29 mouse cellular contexts compared by ENCODE assay signal in the genomic region with DNA sequence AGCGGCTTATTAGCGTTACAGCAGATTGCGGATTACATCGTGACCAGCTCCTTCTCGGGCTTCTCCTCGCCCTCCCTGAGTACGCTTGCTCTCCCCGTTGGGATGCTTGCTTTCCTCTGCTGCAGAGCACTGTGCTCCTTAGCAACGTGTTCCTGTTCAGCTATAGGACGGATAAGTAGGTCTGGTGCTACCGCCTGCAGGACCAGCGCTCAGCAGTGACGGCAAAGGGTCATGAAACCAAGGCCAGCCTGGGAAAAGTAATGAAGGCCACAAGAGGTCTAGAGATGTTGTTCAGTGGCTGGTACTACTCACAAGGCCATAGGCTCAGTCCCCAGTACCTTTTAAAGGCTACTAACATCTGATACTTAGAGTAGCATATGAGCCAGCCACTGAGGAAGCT.
A peak's percentile ranks its signal among the peaks of the same experiment; 100 is the strongest.
DNase-seq lines count a peak whose midpoint lies in the region; ATAC-seq lines count a peak whose summit lies in the region.
"Had no signal": no experiment of that assay in that cellular context is flagged by ENCODE, and none has a peak within 500 bp of the region (broad histone marks: within the 10 kb centered on the region; RNA-seq: fewer than 3 reads in every experiment).

No protein-coding gene starts in this region.

- H3K4me1 ChIP-seq in intestine, embryonic 15.5 days (replicated peaks), result 0 out of 2 replicates have a peak, but pooled peaks cover 3% of the 10 kb centered on the region
- peaks cover 5% of the 10 kb centered on the region; the same call in 1 of the 2 replicates for H3K4me1 ChIP-seq in intestine, embryonic 16.5 days (ENCODE audit: control insufficient read depth, insufficient read depth, low read length)
- H3K4me1 ChIP-seq: forebrain, embryonic 13.5 days; hindbrain, embryonic 10.5 days; hindbrain, embryonic 15.5 days; neural tube, embryonic 12.5 days had no signal

- no peak overlapping the region for H3K27ac ChIP-seq in intestine, embryonic 15.5 days
- H3K27ac ChIP-seq in intestine, embryonic 16.5 days (ENCODE audit: low read length), result no peak overlapping the region
- H3K27ac ChIP-seq: forebrain, embryonic 13.5 days; hindbrain, embryonic 10.5 days; hindbrain, embryonic 15.5 days; kidney, postnatal 0 days; liver, embryonic 14.5 days; neural tube, embryonic 12.5 days had no signal

- 0 out of 2 replicates have a peak, but pooled peaks have one; percentile 29 for ATAC-seq in intestine, embryonic 15.5 days
- ATAC-seq in intestine, embryonic 16.5 days, result no peak
- ATAC-seq: activated CD4-positive, CD25-positive, alpha-beta regulatory T cell, adult 4 months; forebrain, embryonic 13.5 days; inflammation-experienced regulatory T-cells, adult 6 months; midbrain, embryonic 16.5 days had no signal

- 75% methylated on average over 13 of the region's 13 CpGs for WGBS in intestine, embryonic 15.5 days
- 77% methylated on average over 13 of the region's 13 CpGs for whole genome bisulfite sequencing in intestine, embryonic 16.5 days

- no peak overlapping the region for H3K4me3 ChIP-seq in intestine, embryonic 15.5 days (replicated peaks)
- H3K4me3 ChIP-seq in intestine, embryonic 16.5 days (ENCODE audit: low read length), result no peak overlapping the region
- H3K4me3 ChIP-seq: forebrain, embryonic 13.5 days; hindbrain, embryonic 10.5 days; hindbrain, embryonic 15.5 days; myocyte; neural tube, embryonic 12.5 days had no signal

- peaks cover 7% of the 10 kb centered on the region; the same call in 1 of the 2 replicates for H3K36me3 ChIP-seq in intestine, embryonic 15.5 days
- H3K36me3 ChIP-seq in intestine, embryonic 16.5 days (ENCODE audit: control insufficient read depth, insufficient read depth, low read length), result 0 out of 2 replicates have a peak, but pooled peaks cover 4% of the 10 kb centered on the region
- H3K36me3 ChIP-seq: hindbrain, embryonic 15.5 days had no signal

- no peaks in the 10 kb centered on the region for H3K27me3 ChIP-seq in intestine, embryonic 15.5 days (replicated peaks)
- no peaks in the 10 kb centered on the region for H3K27me3 ChIP-seq in intestine, embryonic 16.5 days (replicated peaks; ENCODE audit: control insufficient read depth, insufficient read depth, low read length)
- H3K27me3 ChIP-seq: forebrain, embryonic 13.5 days; hindbrain, embryonic 15.5 days; neural tube, embryonic 12.5 days had no signal

- peak; percentile 23 for DNase-seq in ovary, postnatal 36 days (ENCODE audit: low spot score)
- DNase-seq in ovary, postnatal 14 days (ENCODE audit: low spot score), result no peak
- peak; percentile 45 for DNase-seq in adrenal gland, postnatal 10 days
- DNase-seq in right cerebral cortex, adult 18-20 months, result no peak
- DNase-seq in right cerebral cortex, postnatal 14 days, result no peak
- DNase-seq: B cell, adult 2 months; cerebellum, adult 11 months; cerebellum, adult 9-10 months; cerebellum, postnatal 36 days; gastrocnemius, postnatal 10 days; heart, postnatal 10 days; kidney, adult 2 months; layer of hippocampus, adult 9-11 months; liver; lung, embryonic 14.5 days had no signal

- no peak overlapping the region for H3K4me2 ChIP-seq in intestine, embryonic 15.5 days (replicated peaks)
- H3K4me2 ChIP-seq in intestine, embryonic 16.5 days (ENCODE audit: low read depth, low read length), result no peak overlapping the region
- H3K4me2 ChIP-seq: forebrain, embryonic 13.5 days; heart, embryonic 11.5 days; hindbrain, embryonic 15.5 days; lung, embryonic 14.5 days; midbrain, embryonic 11.5 days; neural tube, embryonic 12.5 days had no signal

- H3K9me3 ChIP-seq in intestine, embryonic 15.5 days, result no peaks in the 10 kb centered on the region
- no peaks in the 10 kb centered on the region for H3K9me3 ChIP-seq in intestine, embryonic 16.5 days (ENCODE audit: control insufficient read depth, low read length)
- H3K9me3 ChIP-seq: forebrain, embryonic 13.5 days; hindbrain, embryonic 10.5 days; hindbrain, embryonic 15.5 days; neural tube, embryonic 12.5 days had no signal

- no peak overlapping the region for H3K9ac ChIP-seq in intestine, embryonic 15.5 days
- H3K9ac ChIP-seq in intestine, embryonic 16.5 days (ENCODE audit: low read depth, low read length), result no peak overlapping the region
- H3K9ac ChIP-seq: forebrain, embryonic 13.5 days; hindbrain, embryonic 15.5 days; liver, embryonic 14.5 days; lung, embryonic 14.5 days; neural tube, embryonic 12.5 days had no signal

Comparison
In these comparisons a context has a peak if more than half of its experiments do, and no peak if none do; other contexts are left out.
1. DNase-seq: peak in ovary, postnatal 36 days (single experiment) and adrenal gland, postnatal 10 days (single experiment); none in ovary, postnatal 14 days (single experiment), right cerebral cortex, adult 18-20 months (single experiment) and right cerebral cortex, postnatal 14 days (single experiment).